Mouse (Mus musculus): Measurements from ENCODE around the gene Gltpd2. TPM values are rescaled to one million over a fixed set of nuclear protein-coding genes. Genes with fewer than 3 reads are reported as not detected.
"Not testable (repeated sequence)": the region's sequence is repeated elsewhere in the genome, so short reads cannot be mapped to it uniquely, and the experiment has no call there.

Gltpd2 gene
- total RNA-seq, 1 experiment from 2014 or later, result 7.9 TPM

DNA sequence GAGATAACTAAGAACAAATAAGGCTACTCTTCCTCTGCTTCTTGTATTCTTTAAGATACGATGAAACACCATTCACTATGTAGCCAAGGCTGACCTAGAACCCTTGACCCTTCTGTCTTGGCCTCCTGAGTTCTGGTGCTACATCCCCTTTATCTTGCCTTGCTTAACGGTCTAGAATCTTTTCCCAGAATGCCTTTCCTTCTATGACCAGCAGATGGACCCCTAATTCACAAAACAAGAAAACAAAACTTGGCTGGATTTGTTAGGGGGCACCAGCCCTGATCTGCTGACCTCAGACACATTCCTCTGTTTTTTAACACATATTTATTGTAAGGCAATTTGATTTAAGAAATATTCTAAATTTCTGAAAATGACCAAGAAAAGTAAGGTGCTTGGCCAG is 2.6 kb upstream of the Gltpd2 start:
- DNase-seq, result no peak

DNA sequence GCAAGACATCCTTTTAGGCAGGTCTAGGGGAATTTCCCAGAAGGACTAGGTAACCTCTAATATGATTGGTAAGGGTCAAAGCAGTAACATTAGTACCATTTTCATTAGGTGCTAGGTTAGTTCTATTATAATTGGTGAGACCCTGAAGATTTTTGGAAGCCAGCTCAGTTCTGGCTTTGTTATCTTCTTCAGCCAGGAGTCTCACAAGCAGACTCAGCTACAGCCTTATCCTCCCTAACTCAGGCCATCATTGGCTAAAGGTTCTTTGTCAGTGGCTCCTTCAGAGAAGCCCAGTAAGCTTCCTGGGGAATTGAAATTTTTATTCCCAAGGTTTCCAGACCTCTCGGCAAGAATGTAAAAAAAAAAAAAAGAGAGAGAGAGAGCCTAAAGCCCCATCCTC is 560 bp upstream of the Gltpd2 start:
- no peak for DNase-seq

DNA sequence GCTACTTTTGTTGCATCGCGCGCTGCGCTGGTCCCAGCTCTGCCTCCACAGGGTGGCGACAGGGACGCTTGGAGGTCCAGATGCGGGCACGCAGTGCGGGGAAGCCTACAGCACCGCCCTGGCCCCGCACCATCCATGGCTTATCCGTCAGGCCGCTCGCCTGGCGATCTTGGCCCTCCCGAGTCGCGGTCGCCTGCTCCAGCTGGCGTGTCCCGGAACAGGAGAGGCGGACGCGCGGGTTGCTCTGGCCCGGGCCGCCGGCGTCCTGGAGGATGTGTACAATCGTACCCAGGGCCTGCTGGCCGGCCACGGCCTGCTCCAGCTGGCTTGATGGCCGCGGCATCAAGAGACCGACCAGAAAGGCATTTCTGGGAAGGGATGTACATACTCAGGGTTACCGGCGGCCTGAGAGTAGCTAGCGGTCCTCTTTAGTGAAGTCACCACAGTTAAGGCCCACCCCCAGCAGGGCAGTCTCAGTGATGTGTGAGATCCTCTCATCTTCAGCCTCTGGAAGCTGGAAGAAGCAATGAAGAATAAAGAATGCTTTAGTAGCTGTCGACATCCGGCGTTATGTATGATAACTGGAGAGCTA is 1.3 kb downstream of the Gltpd2 start:
- peak; percentile 57 for DNase-seq

DNA sequence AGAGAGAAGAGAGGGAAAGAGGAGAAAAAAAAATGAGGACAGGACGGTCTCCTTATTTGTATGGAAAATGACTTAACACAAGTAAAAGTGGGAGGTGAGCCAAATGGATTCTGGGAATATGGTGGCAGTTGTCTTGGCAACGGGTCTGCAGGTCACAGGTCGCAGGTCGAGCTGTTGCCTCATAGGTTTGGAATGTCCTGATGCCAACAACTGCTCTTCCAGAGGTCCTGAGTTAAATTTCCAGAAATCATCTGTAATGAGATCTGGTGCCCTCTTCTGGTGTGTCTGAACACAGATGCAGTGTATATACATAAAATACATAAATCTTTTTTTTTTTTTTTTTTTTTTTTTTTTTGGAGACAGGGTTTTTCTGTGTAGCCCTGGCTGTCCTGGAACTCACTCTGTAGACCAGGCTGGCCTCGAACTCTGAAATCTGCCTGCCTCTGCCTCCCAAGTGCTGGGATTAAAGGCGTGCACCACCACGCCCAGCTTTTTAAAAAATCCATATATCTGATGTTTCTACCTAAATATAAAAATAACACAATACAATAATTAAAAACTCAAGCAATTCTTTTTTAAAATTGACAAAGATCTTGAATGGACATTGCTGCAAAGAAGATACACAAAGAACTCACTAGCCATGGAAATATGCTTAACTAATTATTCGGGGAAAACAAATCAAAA is 4.5 kb downstream of the Gltpd2 start:
- not testable (repeated sequence) for DNase-seq

DNA sequence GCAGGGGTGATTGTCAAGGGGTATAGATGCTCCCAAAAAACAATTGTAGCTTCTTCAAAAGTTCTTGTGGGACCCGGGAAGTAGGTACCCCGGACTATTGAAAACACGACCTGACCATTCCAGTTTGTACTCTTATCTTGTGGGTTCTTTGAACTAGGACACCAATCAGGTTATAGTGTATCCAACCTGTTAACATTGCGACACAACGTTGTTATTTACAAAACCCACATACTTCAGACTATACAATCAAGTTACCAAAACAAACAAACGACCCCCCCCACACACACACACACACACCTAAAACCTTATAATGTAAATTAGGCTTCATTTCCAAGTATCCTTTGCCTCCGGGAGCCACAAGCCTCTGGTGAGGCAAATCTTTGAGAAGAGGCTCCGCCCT is 5.8 kb downstream of the Gltpd2 start:
- DNase-seq, result no peak

DNA sequence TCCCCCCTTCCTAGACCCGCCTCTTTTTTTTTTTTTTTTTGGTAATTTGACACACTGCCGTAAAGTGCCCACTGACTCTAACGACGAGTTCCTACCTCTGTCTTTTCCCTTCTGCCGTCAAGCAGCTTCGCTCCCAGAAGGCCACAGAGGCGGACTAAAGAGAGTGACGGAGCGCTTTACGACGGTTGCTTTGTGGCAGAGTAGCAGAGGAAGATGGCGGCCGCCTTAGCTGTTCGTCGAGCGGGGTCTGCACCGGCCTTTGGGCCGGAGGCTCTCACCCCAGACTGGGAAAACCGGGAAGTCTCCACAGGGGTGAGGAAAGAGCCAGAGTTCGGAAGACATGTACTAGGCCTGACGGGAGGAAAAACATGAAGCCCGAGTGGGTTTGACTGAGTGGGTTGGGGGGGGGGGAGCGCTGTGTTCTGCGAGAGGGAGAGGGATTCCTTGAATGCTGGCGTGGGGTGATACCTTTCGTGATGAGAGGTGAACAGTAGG is 6.2 kb downstream of the Gltpd2 start, which contains the start of gene Psmb6:
Gene Psmb6 (plus strand): TSS at position 184 of the 495 bp plus-strand sequence.
- peak; percentile 93 for DNase-seq

DNA sequence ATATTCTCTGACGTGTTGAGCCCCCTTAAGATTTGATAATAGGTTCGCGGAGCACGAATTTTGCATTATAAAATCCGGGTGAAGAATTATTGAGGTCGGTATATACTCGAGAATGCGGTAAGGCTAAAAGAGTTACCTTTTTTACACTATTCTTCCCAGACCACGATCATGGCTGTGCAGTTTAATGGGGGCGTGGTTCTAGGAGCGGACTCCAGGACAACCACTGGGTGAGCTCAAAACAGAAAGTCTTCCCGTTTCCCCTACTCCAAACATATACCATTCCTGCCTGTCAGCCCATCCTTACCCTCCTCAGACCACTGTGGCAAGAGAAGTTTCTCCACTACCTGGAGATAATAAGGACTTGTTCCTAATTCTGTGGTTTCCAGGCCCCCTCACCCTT is 6.7 kb downstream of the Gltpd2 start:
- peak; percentile 36 for DNase-seq

DNA sequence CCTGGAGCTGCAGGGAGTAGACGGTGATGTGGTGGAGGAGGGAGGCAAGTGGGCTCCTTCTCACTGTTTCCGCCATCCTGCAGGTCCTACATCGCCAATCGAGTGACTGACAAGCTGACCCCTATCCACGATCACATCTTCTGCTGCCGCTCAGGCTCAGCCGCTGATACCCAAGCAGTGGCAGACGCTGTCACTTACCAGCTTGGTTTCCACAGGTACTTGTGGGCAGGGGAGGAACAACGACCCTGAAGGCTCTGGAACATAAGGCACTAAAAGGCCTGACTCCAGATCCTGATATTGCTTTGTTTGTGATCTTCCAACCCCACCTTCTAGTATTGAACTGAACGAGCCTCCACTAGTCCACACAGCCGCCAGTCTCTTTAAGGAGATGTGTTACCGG is 7.2 kb downstream of the Gltpd2 start:
- DNase-seq, result no peak

DNA sequence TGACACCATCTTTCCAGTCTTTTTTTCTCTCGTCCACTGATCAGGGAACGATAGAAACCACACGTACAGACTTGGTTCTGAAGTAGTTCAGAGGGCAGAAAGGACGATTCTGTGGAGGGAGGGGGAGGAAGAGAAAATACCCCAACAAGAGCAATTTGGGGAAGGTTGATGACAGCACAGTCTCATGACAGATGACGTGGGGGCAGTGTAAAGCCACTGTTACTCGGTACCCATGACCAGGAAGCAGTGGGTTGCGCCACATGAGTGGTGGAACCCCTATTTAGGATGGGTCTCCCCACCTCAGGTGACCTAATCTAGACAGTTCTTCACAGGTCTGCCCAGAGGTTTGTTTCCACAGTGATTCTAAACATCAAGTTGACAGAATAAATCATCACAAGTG is 9.6 kb downstream of the Gltpd2 start:
- DNase-seq, result no peak

DNA sequence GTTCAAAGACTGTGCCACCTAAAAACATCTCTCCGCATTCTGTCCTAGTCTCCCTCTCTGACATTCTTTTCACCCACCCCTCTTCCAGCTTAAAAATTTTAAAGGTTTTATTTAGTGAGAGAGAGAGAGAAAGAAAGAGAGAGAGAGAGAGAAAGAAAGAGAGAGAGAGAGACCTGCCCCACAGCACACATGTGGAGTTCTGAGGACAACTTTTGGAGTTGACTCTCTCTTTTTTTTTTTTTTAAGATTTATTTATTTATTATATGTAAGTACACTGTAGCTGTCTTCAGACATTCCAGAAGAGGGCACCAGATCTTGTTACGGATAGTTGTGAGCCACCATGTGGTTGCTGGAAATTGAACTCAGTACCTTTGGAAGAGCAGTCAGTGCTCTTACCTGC is 12.1 kb downstream of the Gltpd2 start:
- DNase-seq, result not testable (repeated sequence)

DNA sequence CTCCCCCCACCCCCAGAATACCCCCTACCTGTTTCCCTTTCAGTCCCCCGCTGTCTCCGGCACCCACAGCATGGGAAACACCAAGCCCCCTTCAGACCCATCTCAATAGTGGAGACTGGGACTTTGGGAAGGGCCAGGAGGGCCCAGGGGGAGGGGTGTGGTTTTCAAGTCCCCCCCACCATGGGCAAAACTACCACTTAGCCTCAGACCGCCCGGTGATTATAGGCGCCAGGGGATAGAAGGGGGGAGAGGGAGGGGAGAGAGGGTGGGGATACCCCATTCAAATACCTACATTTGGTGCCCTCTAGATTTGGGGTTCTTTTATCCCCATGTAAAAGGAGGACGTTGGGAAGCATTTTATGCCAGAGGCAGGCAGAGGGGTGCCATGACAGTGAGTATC is 13.8 kb downstream of the Gltpd2 start, which contains the start of gene Gm40193:
Gene Gm40193 (minus strand): TSS at position 101 of the 400 bp plus-strand sequence.
- no peak for DNase-seq

DNA sequence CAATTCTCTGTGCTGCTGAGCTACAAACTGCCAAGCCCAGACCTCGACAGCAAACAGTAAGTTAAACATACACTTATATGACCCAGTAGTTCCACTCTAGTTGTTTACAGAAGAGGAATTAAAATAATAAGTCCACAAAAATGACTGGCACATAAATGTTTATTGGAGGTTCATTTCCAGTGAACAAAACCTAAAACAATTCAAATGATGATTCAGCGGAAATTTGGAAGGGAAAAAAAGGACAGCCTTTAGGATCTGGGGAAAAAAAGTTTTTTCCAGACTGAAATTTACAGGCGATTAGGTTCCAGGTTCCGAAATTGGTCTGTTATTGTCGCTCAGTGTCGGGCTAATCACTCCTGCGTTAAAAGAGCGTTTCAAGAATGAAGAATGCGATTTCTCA is 20.4 kb downstream of the Gltpd2 start:
- no peak for DNase-seq

DNA sequence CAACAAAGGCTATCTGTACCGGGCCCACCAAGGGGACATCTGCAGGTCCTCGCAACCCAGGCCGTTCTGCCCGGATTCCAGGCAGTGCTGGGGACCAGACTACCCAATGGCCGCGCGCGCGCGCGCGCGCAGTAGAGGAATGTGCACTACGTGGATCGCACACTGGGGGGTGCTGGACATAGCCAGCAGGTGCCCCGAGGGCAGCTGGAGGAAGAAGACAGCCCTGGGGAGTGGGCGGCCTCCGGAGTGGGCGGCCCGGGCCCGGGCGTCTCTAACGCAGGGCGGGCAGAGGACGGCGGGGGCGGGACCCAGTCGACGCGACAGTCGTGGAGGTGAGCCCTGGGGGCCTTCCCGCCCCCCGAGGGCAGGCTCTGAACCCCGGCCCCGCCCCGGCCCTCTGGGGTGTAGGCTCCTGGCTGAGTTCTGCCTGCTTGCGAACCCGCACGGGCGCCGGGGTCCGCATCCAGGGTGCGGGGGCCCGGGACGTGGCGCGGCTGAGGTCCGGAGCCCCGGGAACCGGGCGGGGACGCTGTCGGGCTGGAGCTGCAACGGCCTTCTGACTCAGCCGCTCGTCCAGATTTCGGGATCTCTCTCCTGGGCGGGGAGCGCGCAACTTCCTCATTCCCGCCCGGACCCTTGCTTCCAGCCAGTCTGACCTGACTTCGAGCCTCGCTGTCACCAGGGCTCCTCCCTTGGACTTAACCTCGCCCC is 21.0 kb downstream of the Gltpd2 start, which contains the start of gene Pld2:
Gene Pld2 (plus strand): TSS at position 188 of the 711 bp plus-strand sequence.
- DNase-seq, result peak; percentile 94

DNA sequence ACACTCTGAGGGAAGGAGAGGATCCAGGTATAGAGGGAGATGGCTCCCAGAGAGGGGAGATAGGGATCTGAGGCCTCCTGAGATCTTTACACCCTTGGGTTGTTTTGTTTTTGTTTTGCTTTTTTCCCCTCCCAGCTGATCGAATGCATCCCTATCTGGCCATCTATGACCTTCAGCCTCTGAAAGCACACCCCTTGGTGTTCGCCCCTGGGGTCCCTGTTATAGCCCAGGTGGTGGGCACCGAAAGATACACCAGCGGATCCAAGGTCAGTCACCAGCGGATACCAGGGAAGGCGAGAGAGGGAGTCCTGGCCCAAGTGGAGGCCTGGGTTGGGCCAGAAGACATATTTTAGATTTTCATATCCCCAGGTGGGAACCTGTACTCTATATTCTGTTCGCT is 21.9 kb downstream of the Gltpd2 start:
- no peak for DNase-seq

DNA sequence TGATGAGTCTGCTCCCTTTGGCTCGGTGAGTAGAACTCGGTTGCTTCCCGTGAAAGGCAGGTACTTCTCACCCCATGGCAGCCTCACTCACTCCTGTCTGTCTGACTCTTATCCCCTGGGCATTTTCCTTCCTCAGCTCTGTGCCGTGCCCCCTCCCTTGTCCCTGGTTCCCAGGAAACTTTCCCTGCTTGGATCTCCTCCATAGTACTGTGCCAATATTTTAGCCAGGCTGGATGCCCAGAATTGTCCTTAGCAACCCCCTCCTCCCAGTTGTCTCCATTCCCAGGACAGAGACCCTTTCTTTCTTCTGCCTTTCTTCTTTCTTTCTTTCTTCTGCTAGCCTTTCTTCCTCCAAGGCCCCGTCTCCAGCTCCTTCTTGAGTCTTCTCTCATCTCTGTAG is 22.4 kb downstream of the Gltpd2 start:
- DNase-seq, result no peak

DNA sequence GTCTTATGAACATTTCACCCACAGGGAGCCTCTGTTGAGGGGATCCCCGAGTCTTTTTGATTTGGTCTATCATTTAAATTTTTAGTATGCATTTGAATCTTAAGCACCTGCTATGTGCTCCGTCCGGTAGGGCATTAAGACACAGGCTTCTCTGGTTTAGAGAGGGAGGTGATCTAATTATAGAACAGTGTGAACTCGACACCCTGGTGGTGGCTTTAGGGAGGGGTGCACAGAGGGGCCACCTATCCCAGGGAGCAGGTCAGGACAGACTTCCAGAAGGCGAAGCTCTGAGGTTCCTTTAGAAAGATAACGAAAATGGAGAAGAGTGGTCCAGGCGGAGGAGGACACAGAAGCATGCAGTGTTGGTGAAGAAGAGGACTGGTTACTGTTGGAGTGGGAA is 25.5 kb downstream of the Gltpd2 start:
- no peak for DNase-seq

DNA sequence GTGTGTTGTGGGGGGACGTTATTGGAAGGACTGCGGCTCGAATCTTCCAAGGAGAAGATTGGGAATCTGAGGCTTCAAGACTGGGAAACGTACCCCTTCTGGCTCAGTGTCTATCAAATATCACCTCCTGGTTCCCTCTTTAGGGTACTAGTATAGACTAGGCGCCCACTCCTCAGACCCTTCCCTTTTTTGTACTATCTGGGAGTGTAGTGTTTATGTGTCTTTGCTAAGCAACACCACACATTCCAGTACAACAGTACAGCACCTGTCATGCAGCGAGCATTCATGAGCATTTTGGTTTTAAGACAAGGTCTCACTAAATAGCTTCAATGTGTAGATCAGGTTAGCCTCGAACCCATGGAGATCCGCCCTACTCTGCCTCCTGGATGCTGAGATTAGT is 32.5 kb downstream of the Gltpd2 start:
- DNase-seq, result no peak

DNA sequence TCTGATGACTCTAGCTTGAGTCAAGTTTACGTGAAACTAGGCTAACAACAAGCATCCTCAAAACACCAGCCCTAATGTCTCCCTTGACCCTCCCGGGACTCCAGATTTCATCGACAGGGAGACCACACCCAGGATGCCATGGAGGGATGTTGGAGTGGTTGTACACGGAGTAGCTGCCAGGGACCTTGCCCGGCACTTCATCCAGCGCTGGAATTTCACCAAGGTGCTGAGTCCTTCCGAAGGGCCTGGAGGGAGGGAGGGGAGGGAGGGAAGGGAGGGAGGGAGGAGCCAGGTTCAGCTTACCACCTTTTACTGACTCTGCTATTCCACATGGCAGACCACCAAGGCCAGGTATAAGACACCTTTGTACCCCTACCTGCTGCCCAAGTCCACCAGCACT is 34.9 kb downstream of the Gltpd2 start:
- no peak for DNase-seq

DNA sequence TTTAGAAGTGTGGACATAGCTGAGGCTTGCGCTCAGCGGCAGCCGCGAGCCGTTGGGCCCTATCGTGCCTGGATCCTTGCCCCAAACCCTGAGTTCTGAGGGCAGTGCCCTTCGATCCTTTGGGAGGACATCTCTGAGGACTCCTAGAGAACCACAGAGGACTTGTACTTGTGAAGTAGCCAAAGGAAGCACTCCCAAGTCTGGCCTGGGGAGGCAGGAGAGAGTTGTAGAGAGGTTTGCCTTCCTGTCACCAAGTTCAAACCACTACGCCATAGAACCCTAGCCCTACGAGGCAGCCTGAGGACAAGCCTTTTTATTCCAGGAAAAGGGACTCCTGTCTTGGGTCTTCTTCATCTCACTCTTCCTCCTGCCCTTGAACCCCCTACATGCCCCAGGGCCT is 38.5 kb downstream of the Gltpd2 start:
- no peak for DNase-seq

DNA sequence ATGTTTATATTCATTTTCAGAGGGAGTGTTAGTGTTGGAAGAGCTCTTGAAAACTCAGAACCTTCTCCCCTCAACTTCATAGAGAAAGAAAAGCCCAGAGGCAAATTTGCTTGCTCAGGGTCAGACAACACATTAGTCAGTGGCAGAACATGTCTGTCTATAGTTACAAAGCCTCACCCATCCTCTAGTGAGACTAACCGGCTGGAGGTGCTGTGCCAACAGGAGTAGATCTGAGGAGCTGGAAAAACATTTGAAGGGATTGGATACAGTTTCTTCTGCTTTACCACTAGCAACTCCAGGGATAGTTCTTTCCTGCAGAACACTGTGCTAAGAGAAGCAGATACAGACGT is 42.9 kb downstream of the Gltpd2 start:
- no peak for DNase-seq

DNA sequence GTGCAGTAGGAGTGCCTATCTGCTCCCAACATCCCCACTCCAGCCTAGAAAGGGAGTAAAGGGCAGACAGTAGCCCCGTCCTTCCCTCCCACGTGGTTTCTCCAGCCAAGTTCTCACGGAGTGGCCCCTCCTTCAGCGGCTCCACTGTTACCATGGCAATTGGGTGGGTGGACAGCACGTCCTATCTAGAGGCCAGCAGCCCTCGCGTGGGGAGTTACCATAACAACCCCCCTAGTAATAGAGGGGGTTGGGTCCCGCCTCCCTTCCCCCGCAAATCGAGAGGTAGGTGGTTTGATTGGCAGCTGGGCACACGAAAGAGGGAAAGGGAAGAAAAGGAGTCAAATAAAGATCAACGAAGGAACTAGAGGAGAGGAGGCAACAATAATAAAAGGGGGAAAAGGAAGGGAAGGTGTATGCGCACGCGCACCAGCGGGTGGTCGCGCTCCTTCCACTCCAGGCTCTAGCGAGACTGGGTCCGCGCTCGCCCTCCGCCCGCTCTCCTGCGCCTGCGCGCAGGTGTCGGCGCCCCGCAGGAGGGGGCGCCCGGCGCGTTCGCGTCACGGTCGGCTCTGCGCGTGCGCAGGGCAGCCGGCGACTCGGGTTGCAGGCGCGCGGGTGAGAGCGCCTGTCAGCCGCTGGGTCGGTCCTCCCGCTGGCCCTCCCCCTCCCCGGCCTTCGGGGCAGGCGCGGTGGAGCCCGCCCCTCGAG is 43.4 kb downstream of the Gltpd2 start, which contains the start of gene Mink1:
Gene Mink1 (plus strand): TSS at position 595 of the 708 bp plus-strand sequence.
- DNase-seq, result peak; percentile 94

DNA sequence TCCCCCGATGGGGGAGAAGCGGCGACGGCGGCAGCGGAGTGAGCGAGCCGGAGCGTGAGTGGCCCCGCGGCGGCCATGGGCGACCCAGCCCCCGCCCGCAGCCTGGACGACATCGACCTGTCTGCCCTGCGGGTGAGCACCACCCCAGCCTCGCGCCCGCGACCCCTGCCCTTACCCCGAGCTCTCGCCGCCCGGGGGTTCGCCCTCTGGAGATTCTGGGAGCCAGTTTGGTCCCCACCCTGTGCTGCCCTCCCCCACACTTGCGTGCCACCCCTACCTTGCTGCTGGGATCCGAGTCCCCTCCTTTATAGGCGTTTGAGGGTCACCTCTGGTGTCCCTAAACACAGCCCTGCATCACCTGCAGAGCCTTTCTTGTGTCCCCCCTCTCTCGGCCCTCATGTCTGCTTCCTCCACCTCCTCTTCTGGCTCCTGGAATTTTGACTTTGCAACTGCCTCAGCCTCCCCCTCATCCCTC is 44.0 kb downstream of the Gltpd2 start:
- no peak for DNase-seq
